Mouse (Mus musculus) heart, adult 2 months (tissue): ENCODE measurements around the gene Olfr611. TPM values are rescaled to one million over a fixed set of nuclear protein-coding genes. Genes with fewer than 3 reads are reported as not detected.
"Not testable (repeated sequence)": the region's sequence is repeated elsewhere in the genome, so short reads cannot be mapped to it uniquely, and the experiment has no call there.

Experiments
- DNase-seq, 2 experiments: peaks; one replicate each; pipeline ENCODE4 v3.0.0; 2021
- H3K27ac ChIP-seq: fragments of 200-600 bp; 2 replicates; pipeline ENCODE4 v1.8.1; 2022
- H3K27me3 ChIP-seq: fragments of 200-500 bp; 2 replicates; pipeline ENCODE4 v1.6.1; 2012; ENCODE audit warnings: mild to moderate bottlenecking, low read length, inconsistent platforms, mixed read lengths; ENCODE audit not compliant: control insufficient read depth, insufficient read depth
- H3K36me3 ChIP-seq: fragments of 200-500 bp; 2 replicates; pipeline ENCODE4 v1.6.1; 2012; ENCODE audit warnings: low read length, inconsistent platforms; ENCODE audit not compliant: control insufficient read depth, insufficient read depth
- H3K4me1 ChIP-seq: fragments of 200-500 bp; 2 replicates; pipeline ENCODE4 v1.6.1; 2011; ENCODE audit warnings: low read length; ENCODE audit not compliant: control insufficient read depth, insufficient read depth
- H3K4me3 ChIP-seq: fragments of 200-600 bp; 2 replicates; pipeline ENCODE4 v1.8.1; 2022
- H3K79me2 ChIP-seq: fragments of 200-500 bp; replicated peaks from 2 replicates; pipeline ENCODE4 v1.6.1; 2012; ENCODE audit warnings: mild to moderate bottlenecking, inconsistent platforms, low read length, moderate library complexity, mixed read lengths; ENCODE audit not compliant: control insufficient read depth, insufficient read depth
- H3K9ac ChIP-seq: fragments of 200-500 bp; 2 replicates; pipeline ENCODE4 v1.6.1; 2012; ENCODE audit warnings: low read depth, mild to moderate bottlenecking, control low read depth, inconsistent platforms, low read length, mixed read lengths
- CTCF ChIP-seq: fragments of 200-600 bp; IDR thresholded peaks from 2 replicates; pipeline ENCODE4 v1.8.1; 2022; ENCODE audit warnings: antibody characterized with exemption, mild to moderate bottlenecking, moderate library complexity
- EP300 ChIP-seq: fragments of 200-500 bp; IDR thresholded peaks from 2 replicates; pipeline ENCODE4 v1.6.1; 2011; ENCODE audit warnings: low read depth, low read length, control low read depth; ENCODE audit not compliant: insufficient read depth
- POLR2A ChIP-seq: fragments of 200-500 bp; IDR thresholded peaks from 2 replicates; pipeline ENCODE4 v1.6.1; 2011; ENCODE audit warnings: mild to moderate bottlenecking, low read depth, low read length, control low read depth; ENCODE audit not compliant: insufficient read depth
- WGBS: fragments of 180-500 bp; shearing (Covaris S2); methylation state at CpG from one replicate; pipeline ENCODE4 v1.1.7; 2018; 5-methylcytosine and 5-hydroxymethylcytosine counted together
- intact Hi-C: fragments of 180-260 bp; cut with DNase I; formaldehyde crosslinking; loops from one replicate; pipeline ENCODE4 v1.15.1; 2025
- long read RNA-seq: library from polyadenylated mRNA; stranded (forward); transcript quantifications from one replicate; pipeline ENCODE4 v2.0.0, GENCODE M21; 2021
- polyA plus RNA-seq: library from polyadenylated mRNA; depleted of rRNA; stranded (reverse); fragments of >200 nt; gene quantifications from 2 replicates; pipeline ENCODE4 v1.2.3, GENCODE M21; 2012; rRNA removed
- total RNA-seq, 2 experiments: library from RNA; stranded (reverse); gene quantifications; 2 replicates each; pipeline ENCODE4 v1.2.3; 2021

The Olfr611 gene
- total RNA-seq (not detected), polyA plus RNA-seq (not detected in 2 replicates)
- long read RNA-seq, result 0 reads

- H3K27ac ChIP-seq, H3K4me3 ChIP-seq, intact Hi-C loops, H3K27me3 ChIP-seq, DNase-seq, H3K36me3 ChIP-seq, H3K79me2 ChIP-seq, H3K4me1 ChIP-seq, H3K9ac ChIP-seq: not testable (repeated sequence)
- 52% methylated on average over 1 of the region's 1 CpGs for WGBS
Observed at GRCm38 (mm10) chr7:103520746-103521145, at the start of gene Olfr611. Gene Olfr611, minus strand, starts transcription at chr7:103520846.

- Histone ChIP-seq H3K27me3 (no peaks in the 10 kb centered on the region), H3K4me1 (no peaks in the 10 kb centered on the region), H3K4me3 (no peak within 1 kb of the TSS), H3K9ac (no peak within 1 kb of the TSS), H3K36me3 (no peaks in the 10 kb centered on the region), H3K27ac (no peak within 1 kb of the TSS), H3K79me2 (no peaks in the 10 kb centered on the region)
- 64% methylated on average over 3 of the region's 3 CpGs for WGBS
- intact Hi-C loops, result no loop called here
- DNase-seq, result no peak
- TF ChIP-seq CTCF (no peak), EP300 (no peak), POLR2A (no peak)
Observed at GRCm38 (mm10) chr7:103569043-103569442, 48.4 kb upstream of the Olfr611 start, which contains the start of gene Olfr616. Gene Olfr616, minus strand, starts transcription at chr7:103569143.

GRCm38 (mm10) chr7:103555779-103556178 lies 35.1 kb upstream of the Olfr611 start, which contains the start of gene Olfr615:
Gene Olfr615, plus strand, starts transcription at chr7:103556079.
- DNase-seq, result no peak
- Histone ChIP-seq H3K4me1 (no peaks in the 10 kb centered on the region), H3K79me2 (no peaks in the 10 kb centered on the region), H3K9ac (no peak within 1 kb of the TSS), H3K27ac (no peak within 1 kb of the TSS), H3K4me3 (no peak within 1 kb of the TSS), H3K27me3 (no peaks in the 10 kb centered on the region), H3K36me3 (no peaks in the 10 kb centered on the region)
- intact Hi-C loops, result no loop called here
- TF ChIP-seq POLR2A (no peak), EP300 (no peak), CTCF (no peak)
- 76% methylated on average over 2 of the region's 2 CpGs for WGBS

- intact Hi-C loops, result no loop called here
- DNase-seq, result no peak
- Histone ChIP-seq H3K4me3 (no peak within 1 kb of the TSS), H3K27ac (no peak within 1 kb of the TSS), H3K36me3 (no peaks in the 10 kb centered on the region), H3K79me2 (no peaks in the 10 kb centered on the region), H3K9ac (no peak within 1 kb of the TSS), H3K4me1 (no peaks in the 10 kb centered on the region), H3K27me3 (no peaks in the 10 kb centered on the region)
- WGBS, result 50% methylated on average over 2 of the region's 2 CpGs
- no peak for TF ChIP-seq EP300
- no peak for TF ChIP-seq POLR2A
- TF ChIP-seq CTCF, result no peak
Observed at GRCm38 (mm10) chr7:103547774-103548173, 27.1 kb upstream of the Olfr611 start, which contains the start of gene Olfr613. Gene Olfr613, plus strand, starts transcription at chr7:103548074.

GRCm38 (mm10) chr7:103542617-103543016 lies 22.0 kb upstream of the Olfr611 start, which contains the start of gene Olfr612:
Gene Olfr612, minus strand, starts transcription at chr7:103542717.
- H3K27me3 ChIP-seq, DNase-seq, H3K36me3 ChIP-seq, intact Hi-C loops, H3K27ac ChIP-seq, H3K9ac ChIP-seq, H3K79me2 ChIP-seq, H3K4me1 ChIP-seq, H3K4me3 ChIP-seq: not testable (repeated sequence)
- 70% methylated on average over 2 of the region's 2 CpGs for WGBS

- Histone ChIP-seq H3K79me2 (no peaks in the 10 kb centered on the region), H3K9ac (no peak within 1 kb of the TSS), H3K27me3 (no peaks in the 10 kb centered on the region), H3K36me3 (no peaks in the 10 kb centered on the region), H3K4me1 (no peaks in the 10 kb centered on the region), H3K4me3 (no peak within 1 kb of the TSS), H3K27ac (no peak within 1 kb of the TSS)
- DNase-seq, result no peak
- TF ChIP-seq EP300 (no peak), CTCF (no peak), POLR2A (no peak)
- 77% methylated on average over 2 of the region's 2 CpGs for WGBS
- intact Hi-C loops, result no loop called here
Observed at GRCm38 (mm10) chr7:103512022-103512421, 8.6 kb downstream of the Olfr611 start, which contains the start of gene Olfr610. Gene Olfr610, minus strand, starts transcription at chr7:103512122.
